In genomic region chr17:35027277-35028068, GRCm38 (mm10) we compare ENCODE assay signal across 9 mouse cellular contexts. TPM values are rescaled to one million over a fixed set of nuclear protein-coding genes. Genes with fewer than 3 reads are reported as not detected.
DNase-seq lines count a peak whose midpoint lies in the region; ATAC-seq lines count a peak whose summit lies in the region.
"Had no signal": no experiment of that assay in that cellular context is flagged by ENCODE, and none has a peak within 500 bp of the region (broad histone marks: within the 10 kb centered on the region; RNA-seq: fewer than 3 reads in every experiment).

Gene Sapcd1, minus strand, starts transcription at chr17:35028016.

- DNase-seq in layer of hippocampus, adult 11-12 months (ENCODE audit: low spot score), result peak; percentile 61
- DNase-seq in layer of hippocampus, adult 9-10 months (ENCODE audit: low spot score), result no peak
- peak; percentile 85 for DNase-seq in R1 (ENCODE audit: low read depth, low spot score)
- DNase-seq in layer of hippocampus, postnatal 10 days (ENCODE audit: low spot score in 2 of 2), result peak; percentile 69 to 74
- no peak for DNase-seq in adrenal gland, adult 2 months
- DNase-seq in ovary, postnatal 36 days (ENCODE audit: low spot score), result no peak

- peak within 1 kb of the TSS; percentile 82 for H3K27ac ChIP-seq in forebrain, embryonic 13.5 days
- no peak within 1 kb of the TSS for H3K27ac ChIP-seq in midbrain, embryonic 16.5 days (ENCODE audit: low read length)

- peak within 1 kb of the TSS; percentile 52 for H3K9ac ChIP-seq in forebrain, embryonic 13.5 days
- H3K9ac ChIP-seq in midbrain, embryonic 16.5 days (ENCODE audit: low read depth, low read length), result peak within 1 kb of the TSS; percentile 10; the same call in 1 of the 2 replicates

- peaks cover 36% of the 10 kb centered on the region for H3K4me1 ChIP-seq in forebrain, embryonic 13.5 days
- H3K4me1 ChIP-seq in midbrain, embryonic 16.5 days (ENCODE audit: control insufficient read depth, insufficient read depth, low read length), result no peaks in the 10 kb centered on the region; the same call in 1 of the 2 replicates

- peak; percentile 89 for ATAC-seq in forebrain, embryonic 13.5 days
- ATAC-seq in midbrain, embryonic 16.5 days, result peak; percentile 46

- peak within 1 kb of the TSS; percentile 43 for H3K4me2 ChIP-seq in forebrain, embryonic 13.5 days
- H3K4me2 ChIP-seq in midbrain, embryonic 16.5 days (ENCODE audit: low read length), result no peak within 1 kb of the TSS

- H3K27me3 ChIP-seq in forebrain, embryonic 13.5 days, result 0 out of 2 replicates have a peak, but pooled peaks cover 4% of the 10 kb centered on the region
- H3K27me3 ChIP-seq in midbrain, embryonic 16.5 days (ENCODE audit: control insufficient read depth, insufficient read depth, low read depth, low read length), result no peaks in the 10 kb centered on the region

- no peaks in the 10 kb centered on the region for H3K9me3 ChIP-seq in forebrain, embryonic 13.5 days (replicated peaks)
- H3K9me3 ChIP-seq in midbrain, embryonic 16.5 days (replicated peaks; ENCODE audit: control insufficient read depth, low read length, poor library complexity, severe bottlenecking), result no peaks in the 10 kb centered on the region

- WGBS in forebrain, embryonic 13.5 days, result 24% methylated on average over 13 of the region's 13 CpGs
- 21% methylated on average over 13 of the region's 13 CpGs for WGBS in midbrain, embryonic 16.5 days

- peak within 1 kb of the TSS; percentile 17 for H3K4me3 ChIP-seq in forebrain, embryonic 13.5 days
- no peak within 1 kb of the TSS for H3K4me3 ChIP-seq in midbrain, embryonic 16.5 days (ENCODE audit: low read depth, low read length)

- no peaks in the 10 kb centered on the region for H3K36me3 ChIP-seq in forebrain, embryonic 13.5 days (ENCODE audit: poor library complexity, severe bottlenecking)
- no peaks in the 10 kb centered on the region for H3K36me3 ChIP-seq in midbrain, embryonic 16.5 days (ENCODE audit: control insufficient read depth, insufficient read depth, low read length)

RNA-seq across cellular contexts. Expression of gene Sapcd1, which starts in this region (rescaled TPM):
- polyA plus RNA-seq in forebrain, embryonic 13.5 days (2015; fragmentation: Nextera tagmentation; extraction: Ambion mirVana), result 7.2 and 7.8 TPM in 2 replicates
- 1 to 10 TPM in 1 of 2 experiments, under 1 TPM in 1; 0.53 to 1.4 TPM for total RNA-seq in layer of hippocampus, postnatal 10 days (2021)
- 0.71 and 1.1 TPM in 2 replicates for polyA plus RNA-seq in midbrain, embryonic 16.5 days (2015; fragmentation: Nextera tagmentation; extraction: Ambion mirVana)
- under 1 TPM in 1 of 2 experiments, not detected in 1; 0.79 TPM for total RNA-seq in adrenal gland, adult 2 months (2021)
- 0.83 and 2.0 TPM in 2 replicates for polyA plus RNA-seq in adrenal gland, adult 2 months (2012; rRNA removed)
- total RNA-seq: liver, adult 2 months had no signal

Comparison
In these comparisons a context has a peak if more than half of its experiments do, and no peak if none do; other contexts are left out.
1. DNase-seq: peak in layer of hippocampus, adult 11-12 months (single experiment), R1 (single experiment) and layer of hippocampus, postnatal 10 days (2 of 2); none in layer of hippocampus, adult 9-10 months (single experiment), adrenal gland, adult 2 months (single experiment) and ovary, postnatal 36 days (single experiment).